Mouse (Mus musculus): Measurements from ENCODE around the gene Tagap.

DNA sequence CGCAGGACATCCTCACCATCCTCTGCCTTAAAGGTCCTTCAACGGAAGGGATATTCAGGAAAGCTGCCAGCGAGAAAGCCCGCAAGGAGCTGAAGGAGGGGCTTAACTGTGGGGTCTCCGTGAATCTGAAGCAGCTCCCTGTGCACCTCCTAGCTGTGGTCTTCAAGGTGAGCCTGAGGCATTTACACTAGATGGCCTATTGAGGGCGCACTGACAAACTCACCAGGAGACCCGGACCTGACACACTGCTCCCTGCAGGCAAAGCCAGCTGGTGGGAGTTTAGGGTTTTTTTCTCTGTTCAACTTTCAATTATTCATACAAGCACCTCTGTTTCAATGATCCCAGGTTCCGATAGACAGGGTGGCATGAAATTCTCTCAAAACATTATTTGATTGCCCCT, 3.5 kb downstream of the Tagap start:
- TF ChIP-seq CTCF (IDR thresholded peaks at IDR 0.05; ENCODE audit: low read depth) (peak; percentile 48), EP300 (IDR thresholded peaks at IDR 0.05; ENCODE audit: low read depth) (no peak)
